Mouse (Mus musculus) liver, adult 2 months (tissue): ENCODE measurements around the gene Begain.

ENCODE experiments used
- CTCF ChIP-seq: fragments of 200-500 bp; IDR thresholded peaks from 2 replicates; pipeline ENCODE4 v1.5.1; 2011; ENCODE audit warnings: low read depth, low read length, control low read depth
- POLR2A ChIP-seq: fragments of 200-500 bp; IDR thresholded peaks from 2 replicates; pipeline ENCODE4 v1.6.1; 2011; ENCODE audit warnings: low read length, control low read depth; ENCODE audit not compliant: insufficient read depth; ENCODE audit errors: extremely low read depth

- TF ChIP-seq POLR2A (no peak), CTCF (no peak)
Observed at GRCm38 (mm10) chr12:109010070-109010649, 57.9 kb downstream of the Begain start.
